18 mouse cellular contexts compared by ENCODE assay signal in genomic region chr1:38502797-38503196, GRCm38 (mm10).
A peak's percentile ranks its signal among the peaks of the same experiment; 100 is the strongest.
DNase-seq lines count a peak whose midpoint lies in the region; ATAC-seq and TF ChIP-seq lines count a peak whose summit lies in the region.
"Had no signal": no experiment of that assay in that cellular context is flagged by ENCODE, and none has a peak within 500 bp of the region (broad histone marks: within the 10 kb centered on the region; RNA-seq: fewer than 3 reads in every experiment).

No protein-coding gene starts in this region.

- 34% methylated on average over 7 of the region's 7 CpGs for WGBS in hindbrain, embryonic 13.5 days
- 62% methylated on average over 7 of the region's 7 CpGs for WGBS in hindbrain, embryonic 11.5 days
- WGBS in forebrain, embryonic 15.5 days, result 21% methylated on average over 7 of the region's 7 CpGs
- 26% methylated on average over 7 of the region's 7 CpGs for WGBS in midbrain, embryonic 16.5 days
- WGBS in intestine, postnatal 0 days, result 79% methylated on average over 7 of the region's 7 CpGs

- no peak for TF ChIP-seq CTCF in brain, embryonic 14.5 days (IDR thresholded peaks at IDR 0.05; ENCODE audit: borderline replicate concordance, extremely low read depth, insufficient read depth, insufficient read length)
- TF ChIP-seq CTCF in intestine, postnatal 0 days (IDR thresholded peaks at IDR 0.05; ENCODE audit: low read depth), result no peak

- peak; percentile 75 for ATAC-seq in hindbrain, embryonic 13.5 days (ENCODE audit: low FRiP score)
- no peak for ATAC-seq in hindbrain, embryonic 11.5 days (ENCODE audit: low FRiP score)
- no peak for ATAC-seq in forebrain, embryonic 15.5 days (replicated peaks)
- peak; percentile 79 for ATAC-seq in midbrain, embryonic 16.5 days
- ATAC-seq in intestine, postnatal 0 days, result no peak

- peak overlapping the region; percentile 62 for H3K27ac ChIP-seq in hindbrain, embryonic 13.5 days
- no peak overlapping the region for H3K27ac ChIP-seq in hindbrain, embryonic 11.5 days (ENCODE audit: low read depth, low read length)
- H3K27ac ChIP-seq in forebrain, embryonic 15.5 days (replicated peaks), result peak overlapping the region; percentile 23; the same call in 1 of the 2 replicates
- H3K27ac ChIP-seq in midbrain, embryonic 16.5 days (ENCODE audit: low read length), result peak overlapping the region; percentile 54; the same call in 1 of the 2 replicates
- H3K27ac ChIP-seq in intestine, postnatal 0 days (ENCODE audit: low read depth, low read length), result no peak overlapping the region
- H3K27ac ChIP-seq: layer of hippocampus, adult 2 months; macrophage had no signal

- H3K4me1 ChIP-seq in hindbrain, embryonic 13.5 days (replicated peaks), result peaks cover 61% of the 10 kb centered on the region
- no peaks in the 10 kb centered on the region for H3K4me1 ChIP-seq in hindbrain, embryonic 11.5 days (replicated peaks; ENCODE audit: control insufficient read depth, insufficient read depth, low read length)
- peaks cover 27% of the 10 kb centered on the region for H3K4me1 ChIP-seq in forebrain, embryonic 15.5 days
- peaks cover 19% of the 10 kb centered on the region for H3K4me1 ChIP-seq in midbrain, embryonic 16.5 days (ENCODE audit: control insufficient read depth, insufficient read depth, low read length)
- H3K4me1 ChIP-seq in intestine, postnatal 0 days (replicated peaks; ENCODE audit: control insufficient read depth, insufficient read depth, low read length), result no peaks in the 10 kb centered on the region

- H3K9me3 ChIP-seq in hindbrain, embryonic 13.5 days, result no peaks in the 10 kb centered on the region
- H3K9me3 ChIP-seq in hindbrain, embryonic 11.5 days (ENCODE audit: control insufficient read depth, low read length), result no peaks in the 10 kb centered on the region
- no peaks in the 10 kb centered on the region for H3K9me3 ChIP-seq in forebrain, embryonic 15.5 days
- H3K9me3 ChIP-seq in midbrain, embryonic 16.5 days (replicated peaks; ENCODE audit: control insufficient read depth, low read length, poor library complexity, severe bottlenecking), result no peaks in the 10 kb centered on the region
- H3K9me3 ChIP-seq in intestine, postnatal 0 days (ENCODE audit: control insufficient read depth), result no peaks in the 10 kb centered on the region
- H3K9me3 ChIP-seq: G1E had no signal

- TF ChIP-seq POLR2A in brain, embryonic 14.5 days (IDR thresholded peaks at IDR 0.05; ENCODE audit: borderline replicate concordance, extremely low read depth, insufficient read depth, insufficient read length, poor library complexity, severe bottlenecking), result no peak

- H3K27me3 ChIP-seq in hindbrain, embryonic 13.5 days, result no peaks in the 10 kb centered on the region
- H3K27me3 ChIP-seq in hindbrain, embryonic 11.5 days (ENCODE audit: control insufficient read depth, insufficient read depth, low read length), result no peaks in the 10 kb centered on the region
- H3K27me3 ChIP-seq in forebrain, embryonic 15.5 days, result no peaks in the 10 kb centered on the region
- no peaks in the 10 kb centered on the region for H3K27me3 ChIP-seq in midbrain, embryonic 16.5 days (ENCODE audit: control insufficient read depth, insufficient read depth, low read depth, low read length)
- H3K27me3 ChIP-seq in intestine, postnatal 0 days (replicated peaks; ENCODE audit: control insufficient read depth, insufficient read depth, low read length), result no peaks in the 10 kb centered on the region

- no peak overlapping the region for H3K4me2 ChIP-seq in hindbrain, embryonic 13.5 days
- H3K4me2 ChIP-seq in hindbrain, embryonic 11.5 days (replicated peaks; ENCODE audit: low read depth, low read length), result no peak overlapping the region
- no peak overlapping the region for H3K4me2 ChIP-seq in forebrain, embryonic 15.5 days (replicated peaks)
- H3K4me2 ChIP-seq in midbrain, embryonic 16.5 days (ENCODE audit: low read length), result no peak overlapping the region
- no peak overlapping the region for H3K4me2 ChIP-seq in intestine, postnatal 0 days (replicated peaks; ENCODE audit: low read depth)
- H3K4me2 ChIP-seq: heart, embryonic 11.5 days; lung, embryonic 14.5 days had no signal

- H3K4me3 ChIP-seq in hindbrain, embryonic 13.5 days, result no peak overlapping the region
- no peak overlapping the region for H3K4me3 ChIP-seq in hindbrain, embryonic 11.5 days (ENCODE audit: low read depth, low read length)
- H3K4me3 ChIP-seq in forebrain, embryonic 15.5 days, result no peak overlapping the region
- H3K4me3 ChIP-seq in midbrain, embryonic 16.5 days (ENCODE audit: low read depth, low read length), result no peak overlapping the region
- H3K4me3 ChIP-seq in intestine, postnatal 0 days (ENCODE audit: low read depth, low read length), result no peak overlapping the region
- H3K4me3 ChIP-seq: layer of hippocampus, adult 2 months had no signal

- H3K9ac ChIP-seq in hindbrain, embryonic 13.5 days, result no peak overlapping the region
- H3K9ac ChIP-seq in hindbrain, embryonic 11.5 days (ENCODE audit: low read depth, low read length), result no peak overlapping the region
- H3K9ac ChIP-seq in forebrain, embryonic 15.5 days (replicated peaks), result no peak overlapping the region
- no peak overlapping the region for H3K9ac ChIP-seq in midbrain, embryonic 16.5 days (ENCODE audit: low read depth, low read length)
- no peak overlapping the region for H3K9ac ChIP-seq in intestine, postnatal 0 days (ENCODE audit: low read depth, low read length)
- H3K9ac ChIP-seq: lung, embryonic 14.5 days had no signal

- no peak for DNase-seq in hindbrain, embryonic 11.5 days (ENCODE audit: low spot score)
- peak; percentile 76 for DNase-seq in brain, embryonic 14.5 days (ENCODE audit: low read depth)
- DNase-seq in left cerebral cortex, postnatal 14 days (ENCODE audit: low spot score in 2 of 2), result no peak
- DNase-seq: adrenal gland, adult 2 months; cerebellum, adult 2 months; gastrocnemius, postnatal 36 days; heart, postnatal 36 days; kidney, adult 11 months; liver; lung, embryonic 14.5 days had no signal

- intact Hi-C loops in left cerebral cortex, postnatal 14 days (cut with DNase I), result no loop called here

- H3K36me3 ChIP-seq in hindbrain, embryonic 13.5 days, result no peaks in the 10 kb centered on the region
- H3K36me3 ChIP-seq in hindbrain, embryonic 11.5 days (ENCODE audit: control insufficient read depth, insufficient read depth, low read length), result no peaks in the 10 kb centered on the region
- no peaks in the 10 kb centered on the region for H3K36me3 ChIP-seq in forebrain, embryonic 15.5 days
- H3K36me3 ChIP-seq in midbrain, embryonic 16.5 days (ENCODE audit: control insufficient read depth, insufficient read depth, low read length), result no peaks in the 10 kb centered on the region
- H3K36me3 ChIP-seq in intestine, postnatal 0 days (ENCODE audit: control insufficient read depth, insufficient read depth), result no peaks in the 10 kb centered on the region
- H3K36me3 ChIP-seq: G1E had no signal

Comparison
In these comparisons a context has a peak if more than half of its experiments do, and no peak if none do; other contexts are left out.
1. ATAC-seq: peak in hindbrain, embryonic 13.5 days (single experiment) and midbrain, embryonic 16.5 days (single experiment); none in hindbrain, embryonic 11.5 days (single experiment), forebrain, embryonic 15.5 days (single experiment) and intestine, postnatal 0 days (single experiment).
2. H3K27ac ChIP-seq: peak in hindbrain, embryonic 13.5 days (single experiment), forebrain, embryonic 15.5 days (single experiment) and midbrain, embryonic 16.5 days (single experiment); none in hindbrain, embryonic 11.5 days (single experiment) and intestine, postnatal 0 days (single experiment).